Mouse (Mus musculus) MEL (cell line): ENCODE data around the gene Tmem114. TPM values are rescaled to one million over a fixed set of nuclear protein-coding genes. Genes with fewer than 3 reads are reported as not detected.

ENCODE experiments used
- DNase-seq: peaks from one replicate; pipeline ENCODE4 v3.0.0; 2011; ENCODE audit warnings: low read depth, low spot score
- H3K27ac ChIP-seq: 2 replicates; pipeline ENCODE4 v1.5.1; 2012; ENCODE audit warnings: low read depth, mild to moderate bottlenecking, control low read depth, low read length, moderate library complexity; ENCODE audit not compliant: control insufficient read depth
- H3K27me3 ChIP-seq, 2 experiments: fragments of 150-350 bp in 1 of 2; sonication (generic) in 1 of 2; 2 replicates each; pipeline ENCODE4 v1.6.1; 2012; ENCODE audit warnings: low read length in 2 of 2, mild to moderate bottlenecking in 2 of 2, improper control_type of control experiment in 1 of 2, moderate library complexity in 1 of 2; ENCODE audit not compliant: insufficient read depth in 2 of 2, control insufficient read depth in 1 of 2
- H3K36me3 ChIP-seq, 2 experiments: 2 replicates each; pipeline ENCODE4 v1.6.1; 2012 to 2014; ENCODE audit warnings: low read length in 2 of 2, improper control_type of control experiment in 1 of 2, inconsistent platforms in 1 of 2, mild to moderate bottlenecking in 1 of 2; ENCODE audit not compliant: insufficient read depth in 2 of 2, control insufficient read depth in 1 of 2
- H3K4me1 ChIP-seq, 2 experiments: fragments of 150-350 bp in 1 of 2; sonication (generic) in 1 of 2; 2 replicates each; pipeline ENCODE4 v1.6.1; 2012; ENCODE audit warnings: low read length in 2 of 2, improper control_type of control experiment in 1 of 2, mild to moderate bottlenecking in 1 of 2; ENCODE audit not compliant: insufficient read depth in 2 of 2, control insufficient read depth in 1 of 2
- H3K4me3 ChIP-seq, 2 experiments: fragments of 150-350 bp in 1 of 2; sonication (generic) in 1 of 2; 2 replicates each; pipeline ENCODE4 v1.5.1; 2012; ENCODE audit warnings: low read depth in 2 of 2, low read length in 2 of 2, mild to moderate bottlenecking in 2 of 2, moderate library complexity in 2 of 2, control low read depth in 1 of 2, improper control_type of control experiment in 1 of 2; ENCODE audit not compliant: control insufficient read depth in 1 of 2, insufficient read depth in 1 of 2
- H3K79me2 ChIP-seq: 2 replicates; pipeline ENCODE4 v1.6.1; 2012; ENCODE audit warnings: mild to moderate bottlenecking, low read length, moderate library complexity; ENCODE audit not compliant: control insufficient read depth, poor library complexity, insufficient read depth
- H3K9ac ChIP-seq: 2 replicates; pipeline ENCODE4 v1.6.1; 2012; ENCODE audit warnings: low read depth, mild to moderate bottlenecking, control low read depth, low read length, moderate library complexity; ENCODE audit not compliant: control insufficient read depth, poor library complexity, severe bottlenecking
- H3K9me3 ChIP-seq: fragments of 150-350 bp; sonication (generic); replicated peaks from 2 replicates; pipeline ENCODE4 v1.6.1; 2012; ENCODE audit warnings: mild to moderate bottlenecking, low read length, improper control_type of control experiment, moderate library complexity; ENCODE audit not compliant: insufficient read depth
- BHLHE40 ChIP-seq: IDR thresholded peaks from 2 replicates; pipeline ENCODE4 v1.6.1; 2012; ENCODE audit warnings: low read depth, mild to moderate bottlenecking, inconsistent platforms, low read length, improper control_type of control experiment, borderline replicate concordance
- CHD1 ChIP-seq: IDR thresholded peaks from 2 replicates; pipeline ENCODE4 v1.6.1; 2012; ENCODE audit warnings: low read depth, mild to moderate bottlenecking, inconsistent platforms, low read length, improper control_type of control experiment
- CHD2 ChIP-seq: IDR thresholded peaks from 2 replicates; pipeline ENCODE4 v1.6.1; 2011; ENCODE audit warnings: low read length, improper control_type of control experiment
- CTCF ChIP-seq, 3 experiments: IDR thresholded peaks in 2 of 3; conservative IDR thresholded peaks in 1 of 3; 2 replicates each; pipeline ENCODE4 v1.5.1; 2011 to 2012; ENCODE audit warnings: low read length in 3 of 3, low read depth in 2 of 3, mild to moderate bottlenecking in 2 of 3, improper control_type of control experiment in 1 of 3, inconsistent platforms in 1 of 3, mixed read lengths in 1 of 3, moderate library complexity in 1 of 3; ENCODE audit not compliant: control insufficient read depth in 1 of 3, insufficient read depth in 1 of 3, poor library complexity in 1 of 3, severe bottlenecking in 1 of 3
- E2F4 ChIP-seq: IDR thresholded peaks from 2 replicates; pipeline ENCODE4 v1.6.1; 2011; ENCODE audit warnings: low read depth, low read length, improper control_type of control experiment, borderline replicate concordance
- EP300 ChIP-seq, 2 experiments: IDR thresholded peaks; 2 replicates each; pipeline ENCODE4 v1.6.1; 2011; ENCODE audit warnings: improper control_type of control experiment in 2 of 2, low read length in 2 of 2, low read depth in 1 of 2, mild to moderate bottlenecking in 1 of 2
- GABPA ChIP-seq: IDR thresholded peaks from 2 replicates; pipeline ENCODE4 v1.6.1; 2012; ENCODE audit warnings: low read depth, mild to moderate bottlenecking, inconsistent platforms, low read length, improper control_type of control experiment, moderate library complexity
- GATA1 ChIP-seq: IDR thresholded peaks from 2 replicates; pipeline ENCODE4 v1.6.1; 2011; ENCODE audit warnings: low read depth, low read length, improper control_type of control experiment
- HCFC1 ChIP-seq: IDR thresholded peaks from 2 replicates; pipeline ENCODE4 v1.6.1; 2012; ENCODE audit warnings: low read depth, mild to moderate bottlenecking, inconsistent platforms, low read length, improper control_type of control experiment, moderate library complexity
- JUND ChIP-seq: IDR thresholded peaks from 2 replicates; pipeline ENCODE4 v1.6.1; 2011; ENCODE audit warnings: low read depth, mild to moderate bottlenecking, improper control_type of control experiment, low read length
- MAZ ChIP-seq: IDR thresholded peaks from 2 replicates; pipeline ENCODE4 v1.6.1; 2012; ENCODE audit warnings: low read depth, mild to moderate bottlenecking, inconsistent platforms, low read length, improper control_type of control experiment
- MXI1 ChIP-seq: IDR thresholded peaks from 2 replicates; pipeline ENCODE4 v1.6.1; 2011; ENCODE audit warnings: mild to moderate bottlenecking, low read depth, low read length, improper control_type of control experiment
- MYC ChIP-seq: IDR thresholded peaks from 2 replicates; pipeline ENCODE4 v1.6.1; 2011; ENCODE audit warnings: low read depth, mild to moderate bottlenecking, low read length, improper control_type of control experiment, moderate library complexity
- NRF1 ChIP-seq: IDR thresholded peaks from 2 replicates; pipeline ENCODE4 v1.6.1; 2014; ENCODE audit warnings: low read depth, mild to moderate bottlenecking, inconsistent platforms, low read length, improper control_type of control experiment, moderate library complexity; ENCODE audit not compliant: poor library complexity, insufficient read depth, severe bottlenecking
- POLR2A ChIP-seq, 2 experiments: IDR thresholded peaks; 2 replicates each; pipeline ENCODE4 v1.6.1; 2011 to 2012; ENCODE audit warnings: low read length in 2 of 2, mild to moderate bottlenecking in 2 of 2, control low read depth in 1 of 2, improper control_type of control experiment in 1 of 2, low read depth in 1 of 2, moderate library complexity in 1 of 2; ENCODE audit not compliant: control insufficient read depth in 1 of 2, insufficient read depth in 1 of 2, poor library complexity in 1 of 2
- POLR2AphosphoS2 ChIP-seq: IDR thresholded peaks from 2 replicates; pipeline ENCODE4 v1.6.1; 2011; ENCODE audit warnings: low read length, improper control_type of control experiment
- RCOR1 ChIP-seq: IDR thresholded peaks from 2 replicates; pipeline ENCODE4 v1.6.1; 2012; ENCODE audit warnings: low read depth, mild to moderate bottlenecking, inconsistent platforms, low read length, improper control_type of control experiment
- SIN3A ChIP-seq: IDR thresholded peaks from 2 replicates; pipeline ENCODE4 v1.6.1; 2012; ENCODE audit warnings: low read length, improper control_type of control experiment, inconsistent platforms
- SMC3 ChIP-seq: IDR thresholded peaks from 2 replicates; pipeline ENCODE4 v1.6.1; 2011; ENCODE audit warnings: low read depth, low read length, improper control_type of control experiment
- TAL1 ChIP-seq: IDR thresholded peaks from 2 replicates; pipeline ENCODE4 v1.6.1; 2012; ENCODE audit warnings: mild to moderate bottlenecking, inconsistent platforms, low read length, moderate library complexity, mixed read lengths
- TCF12 ChIP-seq: IDR thresholded peaks from 2 replicates; pipeline ENCODE4 v1.6.1; 2014; ENCODE audit warnings: low read depth, mild to moderate bottlenecking, inconsistent platforms, low read length, improper control_type of control experiment, moderate library complexity
- UBTF ChIP-seq: IDR thresholded peaks from 2 replicates; pipeline ENCODE4 v1.6.1; 2012; ENCODE audit warnings: low read depth, mild to moderate bottlenecking, inconsistent platforms, low read length, improper control_type of control experiment, moderate library complexity, borderline replicate concordance; ENCODE audit not compliant: insufficient read depth
- USF1 ChIP-seq: IDR thresholded peaks from 2 replicates; pipeline ENCODE4 v1.6.1; 2014; ENCODE audit warnings: low read depth, mild to moderate bottlenecking, inconsistent platforms, low read length, improper control_type of control experiment, moderate library complexity
- USF2 ChIP-seq, 2 experiments: IDR thresholded peaks; 2 replicates each; pipeline ENCODE4 v1.6.1; 2011 to 2012; ENCODE audit warnings: improper control_type of control experiment in 2 of 2, low read length in 2 of 2, borderline replicate concordance in 1 of 2, inconsistent platforms in 1 of 2, low read depth in 1 of 2, mild to moderate bottlenecking in 1 of 2; ENCODE audit not compliant: insufficient read depth in 1 of 2
- ZC3H11A ChIP-seq: IDR thresholded peaks from 2 replicates; pipeline ENCODE4 v1.6.1; 2012; ENCODE audit warnings: low read depth, mild to moderate bottlenecking, inconsistent platforms, low read length, improper control_type of control experiment
- ZKSCAN1 ChIP-seq: IDR thresholded peaks from 2 replicates; pipeline ENCODE4 v1.6.1; 2012; ENCODE audit warnings: low read depth, mild to moderate bottlenecking, inconsistent platforms, low read length, improper control_type of control experiment, moderate library complexity
- ZMIZ1 ChIP-seq: IDR thresholded peaks from 2 replicates; pipeline ENCODE4 v1.6.1; 2012; ENCODE audit warnings: low read depth, mild to moderate bottlenecking, inconsistent platforms, low read length, improper control_type of control experiment, moderate library complexity
- ZNF384 ChIP-seq: IDR thresholded peaks from 2 replicates; pipeline ENCODE4 v1.6.1; 2012; ENCODE audit warnings: low read depth, mild to moderate bottlenecking, inconsistent platforms, low read length, improper control_type of control experiment
- polyA plus RNA-seq, 2 experiments: library from polyadenylated mRNA; stranded (reverse) in 1 of 2; unstranded in 1 of 2; fragments of >175 nt in 1 of 2; fragments of >200 nt in 1 of 2; gene quantifications; 2 replicates each; pipeline versions ENCODE4 v1.2.1 to v1.2.4; 2012; ENCODE audit warnings: low replicate concordance in 2 of 2, low read depth in 1 of 2; ENCODE audit not compliant: insufficient read length in 2 of 2, insufficient read depth in 1 of 2, missing spikeins in 1 of 2
- total RNA-seq: library from RNA; depleted of rRNA; stranded (reverse); fragments of 300-350 nt; gene quantifications from 2 replicates; pipeline ENCODE4 v1.2.3, GENCODE M21; 2012

Tmem114 gene
- total and polyA plus RNA-seq, 3 experiments: not detected

- TF ChIP-seq GABPA (no peak), ZMIZ1 (no peak), POLR2A (IDR thresholded peaks at IDR 0.05; ENCODE audit: control insufficient read depth in 1 of 2, insufficient read depth in 1 of 2, low read depth in 1 of 2, low read length in 2 of 2, poor library complexity in 1 of 2) (no peak), JUND (no peak), TAL1 (no peak), POLR2AphosphoS2 (no peak), MXI1 (no peak), RCOR1 (no peak), HCFC1 (no peak), USF1 (no peak), BHLHE40 (no peak), USF2 (IDR thresholded peaks at IDR 0.05; ENCODE audit: borderline replicate concordance in 1 of 2, insufficient read depth in 1 of 2, low read depth in 1 of 2, low read length in 2 of 2) (no peak), CHD1 (no peak), ZKSCAN1 (no peak), TCF12 (no peak), SMC3 (no peak)
- Histone ChIP-seq H3K4me1 (no peaks in the 10 kb centered on the region), H3K4me3 (no peak overlapping the region), H3K9me3 (no peaks in the 10 kb centered on the region), H3K27ac (no peak overlapping the region), H3K36me3 (no peaks in the 10 kb centered on the region), H3K27me3 (no peaks in the 10 kb centered on the region; a peak in 1 of 4 replicates), H3K9ac (no peak overlapping the region), H3K79me2 (no peaks in the 10 kb centered on the region)
- DNase-seq: no peak
Observed at GRCm38 (mm10) chr16:8429531-8429930, 4.6 kb upstream of the Tmem114 start.

DNA sequence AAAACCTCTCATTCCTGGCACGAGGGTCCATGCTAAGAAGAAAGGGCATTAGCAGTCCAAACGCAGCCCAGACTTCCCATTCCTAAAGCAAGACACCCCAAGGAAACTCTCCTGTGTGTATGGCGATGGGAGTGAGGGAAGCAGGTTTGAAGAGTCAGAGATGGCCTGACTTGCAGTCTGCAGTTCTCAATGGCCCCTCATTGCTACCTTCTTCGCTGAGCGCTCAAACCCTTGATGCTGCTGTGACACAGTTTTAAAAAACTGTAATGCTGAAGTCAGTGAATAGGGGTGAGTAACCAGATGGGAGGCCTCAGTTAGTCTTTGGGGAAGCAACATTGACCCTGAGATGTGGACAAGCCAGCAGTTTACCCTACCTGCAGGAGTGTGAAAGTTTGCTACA lies 800 bp upstream of the Tmem114 start:
- no peak overlapping the region for H3K4me3 ChIP-seq
- H3K79me2 ChIP-seq: no peaks in the 10 kb centered on the region
- no peaks in the 10 kb centered on the region for H3K27me3 ChIP-seq
- no peak for DNase-seq
- TF ChIP-seq TCF12: no peak
- no peak for TF ChIP-seq MAZ
- TF ChIP-seq ZKSCAN1: no peak
- no peak for TF ChIP-seq GABPA
- TF ChIP-seq BHLHE40: no peak
- no peak for TF ChIP-seq MYC
- no peak for TF ChIP-seq RCOR1
- TF ChIP-seq CHD2: no peak
- TF ChIP-seq SIN3A: no peak
- TF ChIP-seq E2F4: no peak
- no peak for TF ChIP-seq EP300 (IDR thresholded peaks at IDR 0.05; ENCODE audit: low read depth in 1 of 2, low read length in 2 of 2)
- no peak for TF ChIP-seq ZNF384
- no peak for TF ChIP-seq CTCF (IDR thresholded peaks at IDR 0.05 in 2 of 3, conservative IDR thresholded peaks at IDR 0.05 in 1 of 3; ENCODE audit: control insufficient read depth in 1 of 3, insufficient read depth in 1 of 3, low read depth in 2 of 3, low read length in 3 of 3, poor library complexity in 1 of 3, severe bottlenecking in 1 of 3)
- TF ChIP-seq UBTF: no peak
- TF ChIP-seq GATA1: no peak
- TF ChIP-seq ZMIZ1: no peak
- no peak for TF ChIP-seq CHD1
- no peak for TF ChIP-seq ZC3H11A
- TF ChIP-seq NRF1: no peak
- TF ChIP-seq, all 39 proteins: peak for 0
- H3K9me3 ChIP-seq: no peaks in the 10 kb centered on the region
- H3K36me3 ChIP-seq: no peaks in the 10 kb centered on the region
- no peak overlapping the region for H3K9ac ChIP-seq
- H3K4me1 ChIP-seq: no peaks in the 10 kb centered on the region
- H3K27ac ChIP-seq: no peak overlapping the region
